18 mouse cellular contexts compared by ENCODE assay signal in the genomic region with DNA sequence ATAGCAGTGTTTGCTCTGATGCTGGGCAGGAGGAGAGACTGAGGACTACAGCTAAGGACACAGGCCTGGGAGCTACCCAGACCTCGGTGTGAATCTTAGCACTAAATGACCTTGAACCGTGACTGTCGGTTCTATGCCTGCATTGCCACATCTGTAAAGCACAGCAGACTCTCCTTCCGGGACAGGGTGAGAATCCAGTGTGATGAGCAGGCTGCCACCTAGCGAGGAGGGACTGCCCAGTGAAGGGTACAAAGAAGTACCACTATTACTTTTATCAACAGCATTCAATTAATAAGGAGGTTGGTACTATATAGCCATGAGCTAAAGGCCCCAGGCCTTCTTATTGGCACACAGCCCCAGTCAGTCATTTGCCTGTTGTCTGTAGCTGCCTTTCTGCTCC.
DNase-seq lines count a peak whose midpoint lies in the region; ATAC-seq and TF ChIP-seq lines count a peak whose summit lies in the region.
"Had no signal": no experiment of that assay in that cellular context is flagged by ENCODE, and none has a peak within 500 bp of the region (broad histone marks: within the 10 kb centered on the region; RNA-seq: fewer than 3 reads in every experiment).

No protein-coding gene starts in this region.

- DNase-seq in hindbrain, embryonic 10.5 days (ENCODE audit: low spot score): no peak
- no peak for DNase-seq in liver, embryonic 14.5 days (ENCODE audit: low read depth in 3 of 3, low spot score in 3 of 3)
- DNase-seq in liver: no peak
- no peak for DNase-seq in neural tube, embryonic 10.5 days (ENCODE audit: extremely low spot score, low spot score)
- DNase-seq in Muller cell, postnatal 12 days (ENCODE audit: inconsistent ontology term): no peak
- DNase-seq in gastrocnemius, adult 8-10 months (ENCODE audit: low spot score in 2 of 2): no peak
- DNase-seq: cerebellum, postnatal 14 days; gastrocnemius, postnatal 14 days; heart, postnatal 14 days; kidney, postnatal 36 days; right cerebral cortex, postnatal 25 days had no signal

- no peak overlapping the region for H3K4me2 ChIP-seq in hindbrain, embryonic 16.5 days (ENCODE audit: low read length)
- H3K4me2 ChIP-seq in liver, embryonic 14.5 days (ENCODE audit: low read depth): no peak overlapping the region
- H3K4me2 ChIP-seq in neural tube, embryonic 15.5 days: no peak overlapping the region
- H3K4me2 ChIP-seq: midbrain, embryonic 12.5 days; neural tube, embryonic 12.5 days had no signal

- no peak for ATAC-seq in hindbrain, embryonic 16.5 days
- ATAC-seq in liver, embryonic 14.5 days (ENCODE audit: insufficient read depth): no peak
- ATAC-seq in neural tube, embryonic 15.5 days (ENCODE audit: low FRiP score): no peak
- ATAC-seq: intestine, embryonic 16.5 days; Patski had no signal

- no peak overlapping the region for H3K9ac ChIP-seq in hindbrain, embryonic 16.5 days (ENCODE audit: low read depth, low read length)
- H3K9ac ChIP-seq in liver, embryonic 14.5 days (replicated peaks): no peak overlapping the region
- no peak overlapping the region for H3K9ac ChIP-seq in neural tube, embryonic 15.5 days (replicated peaks)
- H3K9ac ChIP-seq: midbrain, embryonic 12.5 days; neural tube, embryonic 12.5 days had no signal

- no peaks in the 10 kb centered on the region for H3K36me3 ChIP-seq in hindbrain, embryonic 10.5 days
- H3K36me3 ChIP-seq in hindbrain, embryonic 16.5 days (ENCODE audit: control insufficient read depth, insufficient read depth, low read length): no peaks in the 10 kb centered on the region
- H3K36me3 ChIP-seq in liver, embryonic 14.5 days (replicated peaks; ENCODE audit: control insufficient read depth, insufficient read depth, low read depth): no peaks in the 10 kb centered on the region
- no peaks in the 10 kb centered on the region for H3K36me3 ChIP-seq in neural tube, embryonic 15.5 days
- H3K36me3 ChIP-seq: embryonic facial prominence, embryonic 10.5 days; midbrain, embryonic 12.5 days; neural tube, embryonic 12.5 days had no signal

- WGBS in hindbrain, embryonic 10.5 days: 64% methylated on average over 5 of the region's 5 CpGs
- 59% methylated on average over 5 of the region's 5 CpGs for WGBS in hindbrain, embryonic 16.5 days
- 41% methylated on average over 5 of the region's 5 CpGs for WGBS in liver, embryonic 14.5 days (ENCODE audit: insufficient replicate concordance)
- WGBS in neural tube, embryonic 15.5 days: 62% methylated on average over 5 of the region's 5 CpGs

- TF ChIP-seq EP300 in liver, embryonic 14.5 days (IDR thresholded peaks at IDR 0.05; ENCODE audit: low read depth): no peak

- peaks cover 60% of the 10 kb centered on the region for H3K4me1 ChIP-seq in hindbrain, embryonic 10.5 days (replicated peaks)
- peaks cover 42% of the 10 kb centered on the region for H3K4me1 ChIP-seq in hindbrain, embryonic 16.5 days (ENCODE audit: control insufficient read depth, insufficient read depth, low read depth, low read length)
- no peaks in the 10 kb centered on the region for H3K4me1 ChIP-seq in liver, embryonic 14.5 days (replicated peaks; ENCODE audit: control insufficient read depth in 2 of 2, insufficient read depth in 2 of 2, low read length in 1 of 2)
- peaks cover 57% of the 10 kb centered on the region for H3K4me1 ChIP-seq in neural tube, embryonic 15.5 days

- H3K27me3 ChIP-seq in hindbrain, embryonic 10.5 days (ENCODE audit: insufficient read depth, poor library complexity, severe bottlenecking): peaks cover 60% of the 10 kb centered on the region
- peaks cover 8% of the 10 kb centered on the region for H3K27me3 ChIP-seq in hindbrain, embryonic 16.5 days (replicated peaks; ENCODE audit: control insufficient read depth, insufficient read depth, low read length)
- no peaks in the 10 kb centered on the region for H3K27me3 ChIP-seq in liver, embryonic 14.5 days (ENCODE audit: control insufficient read depth, insufficient read depth, low read length)
- H3K27me3 ChIP-seq in neural tube, embryonic 15.5 days (replicated peaks): peaks cover 52% of the 10 kb centered on the region

- H3K4me3 ChIP-seq in hindbrain, embryonic 10.5 days: no peak overlapping the region
- H3K4me3 ChIP-seq in hindbrain, embryonic 16.5 days (ENCODE audit: low read length): no peak overlapping the region
- no peak overlapping the region for H3K4me3 ChIP-seq in liver, embryonic 14.5 days (ENCODE audit: insufficient read depth in 1 of 2, low read depth in 2 of 2, low read length in 2 of 2)
- no peak overlapping the region for H3K4me3 ChIP-seq in neural tube, embryonic 15.5 days (replicated peaks)
- H3K4me3 ChIP-seq: embryonic facial prominence, embryonic 10.5 days; midbrain, embryonic 12.5 days; neural tube, embryonic 12.5 days had no signal

- H3K9me3 ChIP-seq in hindbrain, embryonic 10.5 days: no peaks in the 10 kb centered on the region
- no peaks in the 10 kb centered on the region for H3K9me3 ChIP-seq in hindbrain, embryonic 16.5 days (ENCODE audit: control insufficient read depth, low read length)
- H3K9me3 ChIP-seq in liver, embryonic 14.5 days (ENCODE audit: control insufficient read depth, low read length): no peaks in the 10 kb centered on the region
- no peaks in the 10 kb centered on the region for H3K9me3 ChIP-seq in neural tube, embryonic 15.5 days (replicated peaks)
- H3K9me3 ChIP-seq: embryonic facial prominence, embryonic 10.5 days; midbrain, embryonic 12.5 days; neural tube, embryonic 12.5 days had no signal

- H3K27ac ChIP-seq in hindbrain, embryonic 10.5 days: 0 out of 2 replicates have a peak overlapping the region, but pooled peaks have one; percentile 9
- H3K27ac ChIP-seq in hindbrain, embryonic 16.5 days (ENCODE audit: low read depth, low read length): no peak overlapping the region
- H3K27ac ChIP-seq in liver, embryonic 14.5 days: no peak overlapping the region
- peak overlapping the region; percentile 60; the same call in 1 of the 2 replicates for H3K27ac ChIP-seq in neural tube, embryonic 15.5 days (replicated peaks)
- H3K27ac ChIP-seq: embryonic facial prominence, embryonic 10.5 days; midbrain, embryonic 12.5 days; neural tube, embryonic 12.5 days had no signal

- 0 out of 2 replicates have a peak, but pooled peaks have one; percentile 13 for TF ChIP-seq CTCF in liver, embryonic 14.5 days (IDR thresholded peaks at IDR 0.05; ENCODE audit: low read depth)

Comparison
In these comparisons a context has a peak if more than half of its experiments do, and no peak if none do; other contexts are left out.
1. H3K27ac ChIP-seq: peak in hindbrain, embryonic 10.5 days (single experiment) and neural tube, embryonic 15.5 days (single experiment); none in hindbrain, embryonic 16.5 days (single experiment) and liver, embryonic 14.5 days (single experiment).